Mouse (Mus musculus) lung, embryonic 14.5 days (tissue): ENCODE measurements at regions not wholly inside any gene's neighbourhood (a gene's known extent, or its start where the extent isn't known, plus 50 kb on each side); places are given as distances from the start of the nearest gene placed in this dataset.

Experiments
- ATAC-seq: fragments of 200-750 bp; cut with Nextera tagmentation; 2 replicates; pipeline ENCODE4 v1.8.0; 2017; ENCODE audit warnings: mild to moderate bottlenecking, moderate TSS enrichment, moderate library complexity; ENCODE audit not compliant: insufficient read depth
- DNase-seq: peaks from one replicate; pipeline ENCODE4 v3.0.0-alpha.2; 2015
- H3K27ac ChIP-seq: fragments of 300-500 bp; sonication (generic); 2 replicates; pipeline ENCODE4 v1.5.1; 2014; ENCODE audit warnings: low read depth, mild to moderate bottlenecking, moderate library complexity
- H3K27me3 ChIP-seq: fragments of 300-500 bp; sonication (generic); 2 replicates; pipeline ENCODE4 v1.6.1; 2014; ENCODE audit warnings: low read length, control low read depth; ENCODE audit not compliant: insufficient read depth
- H3K36me3 ChIP-seq: fragments of 300-500 bp; sonication (generic); 2 replicates; pipeline ENCODE4 v1.6.1; 2014; ENCODE audit warnings: control low read depth; ENCODE audit not compliant: insufficient read depth
- H3K4me1 ChIP-seq: fragments of 300-500 bp; sonication (generic); 2 replicates; pipeline ENCODE4 v1.6.1; 2014; ENCODE audit warnings: antibody characterized with exemption, control low read depth; ENCODE audit not compliant: insufficient read depth
- H3K4me2 ChIP-seq: fragments of 300-500 bp; sonication (generic); 2 replicates; pipeline ENCODE4 v1.6.1; 2014; ENCODE audit warnings: mild to moderate bottlenecking
- H3K4me3 ChIP-seq: fragments of 300-500 bp; sonication (generic); 2 replicates; pipeline ENCODE4 v1.5.1; 2014; ENCODE audit warnings: low read depth, low read length
- H3K9ac ChIP-seq: fragments of 300-500 bp; sonication (generic); 2 replicates; pipeline ENCODE4 v1.6.1; 2014
- H3K9me3 ChIP-seq: fragments of 300-500 bp; sonication (generic); 2 replicates; pipeline ENCODE4 v1.6.1; 2016; ENCODE audit warnings: low read depth, low read length, control low read depth
- CTCF ChIP-seq: IDR thresholded peaks from 2 replicates; pipeline ENCODE4 v1.5.1; 2016; ENCODE audit warnings: antibody characterized with exemption, low read depth
- WGBS: fragments of 180-500 bp; shearing (Covaris S2); extraction: QIAGEN DNeasy Blood & Tissue Kit; methylation state at CpG from one replicate; pipeline ENCODE4 v1.1.7; 2014; 5-methylcytosine and 5-hydroxymethylcytosine counted together

- Histone ChIP-seq H3K9ac (no peak overlapping the region), H3K36me3 (no peaks in the 10 kb centered on the region), H3K9me3 (no peaks in the 10 kb centered on the region), H3K4me1 (no peaks in the 10 kb centered on the region), H3K27me3 (no peaks in the 10 kb centered on the region), H3K27ac (no peak overlapping the region), H3K4me3 (no peak overlapping the region), H3K4me2 (no peak overlapping the region)
- DNase-seq (no peak), ATAC-seq (no peak)
- TF ChIP-seq CTCF, result no peak
- 66% methylated on average over 4 of the region's 4 CpGs for whole genome bisulfite sequencing
These were observed 2565.5 kb upstream of the 5930422O12Rik start for GRCm38 (mm10) chr8:30863017-30863416.

GRCm38 (mm10) chr8:30906044-30906695 is 2522.3 kb upstream of the 5930422O12Rik start:
- Histone ChIP-seq H3K27ac (no peak overlapping the region), H3K4me2 (no peak overlapping the region), H3K27me3 (no peaks in the 10 kb centered on the region), H3K4me3 (no peak overlapping the region), H3K4me1 (no peaks in the 10 kb centered on the region), H3K9ac (no peak overlapping the region), H3K36me3 (no peaks in the 10 kb centered on the region), H3K9me3 (no peaks in the 10 kb centered on the region)
- DNase-seq (no peak), ATAC-seq (no peak)
- TF ChIP-seq CTCF, result no peak
- WGBS, result 87% methylated on average over 11 of the region's 11 CpGs

GRCm38 (mm10) chr8:30913664-30914063 is 2514.8 kb upstream of the 5930422O12Rik start:
- 46% methylated on average over 5 of the region's 5 CpGs for WGBS
- TF ChIP-seq CTCF, result no peak
- no peak overlapping the region for H3K27ac ChIP-seq
- peak; percentile 57 for DNase-seq
- no peak overlapping the region for H3K9ac ChIP-seq
- no peak overlapping the region for H3K4me3 ChIP-seq
- no peaks in the 10 kb centered on the region for H3K9me3 ChIP-seq
- no peaks in the 10 kb centered on the region for H3K4me1 ChIP-seq
- no peaks in the 10 kb centered on the region for H3K36me3 ChIP-seq
- no peak overlapping the region for H3K4me2 ChIP-seq
- H3K27me3 ChIP-seq, result no peaks in the 10 kb centered on the region
- ATAC-seq, result no peak

GRCm38 (mm10) chr8:30915127-30915526 is 2513.4 kb upstream of the 5930422O12Rik start:
- TF ChIP-seq CTCF, result no peak
- H3K27ac ChIP-seq, result no peak overlapping the region
- H3K4me2 ChIP-seq, result no peak overlapping the region
- no peak overlapping the region for H3K4me3 ChIP-seq
- WGBS, result 49% methylated on average over 7 of the region's 7 CpGs
- no peak for ATAC-seq
- DNase-seq, result no peak
- no peaks in the 10 kb centered on the region for H3K36me3 ChIP-seq
- H3K27me3 ChIP-seq, result no peaks in the 10 kb centered on the region
- H3K4me1 ChIP-seq, result no peaks in the 10 kb centered on the region
- H3K9ac ChIP-seq, result no peak overlapping the region
- H3K9me3 ChIP-seq, result no peaks in the 10 kb centered on the region

GRCm38 (mm10) chr8:30915601-30916171 is 2512.8 kb upstream of the 5930422O12Rik start:
- 6% methylated on average over 13 of the region's 13 CpGs for WGBS
- no peaks in the 10 kb centered on the region for H3K4me1 ChIP-seq
- H3K9ac ChIP-seq, result peak overlapping the region; percentile 45; the same call in 1 of the 2 replicates
- H3K4me2 ChIP-seq, result peak overlapping the region; percentile 82
- H3K36me3 ChIP-seq, result no peaks in the 10 kb centered on the region
- no peaks in the 10 kb centered on the region for H3K27me3 ChIP-seq
- H3K4me3 ChIP-seq, result peak overlapping the region; percentile 34
- DNase-seq (peak; percentile 39), ATAC-seq (peak; percentile 62)
- H3K9me3 ChIP-seq, result no peaks in the 10 kb centered on the region
- no peak for TF ChIP-seq CTCF
- H3K27ac ChIP-seq, result no peak overlapping the region

- no peak overlapping the region for H3K27ac ChIP-seq
- peak; percentile 44 for DNase-seq
These were observed 2512.2 kb upstream of the 5930422O12Rik start for GRCm38 (mm10) chr8:30916184-30916751.

GRCm38 (mm10) chr8:30921451-30921850 is 2507.1 kb upstream of the 5930422O12Rik start:
- no peaks in the 10 kb centered on the region for H3K27me3 ChIP-seq
- no peak for ATAC-seq
- H3K9me3 ChIP-seq, result no peaks in the 10 kb centered on the region
- no peak overlapping the region for H3K27ac ChIP-seq
- WGBS, result 83% methylated on average over 12 of the region's 12 CpGs
- no peak overlapping the region for H3K9ac ChIP-seq
- TF ChIP-seq CTCF, result no peak
- H3K4me2 ChIP-seq, result no peak overlapping the region
- no peaks in the 10 kb centered on the region for H3K36me3 ChIP-seq
- H3K4me1 ChIP-seq, result no peaks in the 10 kb centered on the region
- no peak for DNase-seq
- no peak overlapping the region for H3K4me3 ChIP-seq

More at GRCm38 (mm10) chr8:30916184-30916751, 2512.2 kb upstream of the 5930422O12Rik start:
- Histone ChIP-seq H3K4me3 (peak overlapping the region; percentile 34), H3K36me3 (no peaks in the 10 kb centered on the region), H3K9me3 (no peaks in the 10 kb centered on the region), H3K9ac (peak overlapping the region; percentile 45; the same call in 1 of the 2 replicates), H3K4me2 (peak overlapping the region; percentile 82), H3K4me1 (no peaks in the 10 kb centered on the region), H3K27me3 (no peaks in the 10 kb centered on the region)
- WGBS, result 8% methylated on average over 12 of the region's 12 CpGs
- peak; percentile 59 for ATAC-seq
- TF ChIP-seq CTCF, result no peak
